Mouse (Mus musculus): ENCODE data around the gene Synpo2l. TPM values are rescaled to one million over a fixed set of nuclear protein-coding genes. Genes with fewer than 3 reads are reported as not detected.

The Synpo2l gene
- polyA plus RNA-seq (2014; fragmentation: Illumina TruSeq; extraction: RNeasy Lipid Tissue Mini Kit (QIAGEN cat#74804); ENCODE audit: low read depth, low replicate concordance): not detected

DNA sequence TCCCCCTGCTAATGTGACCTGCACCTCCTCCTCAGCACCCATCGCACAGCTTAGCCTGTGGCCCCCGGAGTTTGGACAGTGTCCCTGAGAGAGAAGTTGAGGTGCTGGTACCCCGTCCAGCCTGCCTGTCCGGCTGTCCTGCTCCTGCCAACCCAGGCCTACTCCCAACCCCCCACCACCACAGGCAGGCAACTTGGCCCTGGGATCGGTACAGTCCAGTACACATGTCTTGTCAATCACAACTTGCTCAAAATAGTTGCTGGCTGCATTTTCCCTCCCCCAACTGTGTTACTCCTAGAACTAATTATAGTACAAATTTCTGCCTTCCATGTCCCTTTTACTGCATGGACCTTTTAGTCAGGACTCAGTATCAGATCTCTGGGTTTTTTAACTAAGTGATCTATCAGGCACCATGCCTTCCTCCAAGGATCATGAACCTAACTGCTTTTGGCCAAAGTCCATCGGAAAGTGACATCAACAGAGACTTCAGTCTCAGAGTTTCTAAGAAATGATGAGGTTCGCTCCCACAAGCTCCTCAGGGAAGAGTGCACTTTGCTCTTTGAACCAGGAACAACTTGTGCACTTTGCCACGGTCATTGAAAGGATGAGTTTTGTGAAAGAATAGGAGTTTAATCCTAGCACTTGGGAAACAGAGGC, at the start of gene Synpo2l:
Gene Synpo2l, minus strand, starts transcription at position 201 of the 657 bp plus-strand sequence.

GRCm38 (mm10) chr14:20707201-20708190, 39.3 kb upstream of the Synpo2l start, which contains the start of gene Zswim8:
Gene Zswim8 (plus strand): TSS chr14:20707552.

DNA sequence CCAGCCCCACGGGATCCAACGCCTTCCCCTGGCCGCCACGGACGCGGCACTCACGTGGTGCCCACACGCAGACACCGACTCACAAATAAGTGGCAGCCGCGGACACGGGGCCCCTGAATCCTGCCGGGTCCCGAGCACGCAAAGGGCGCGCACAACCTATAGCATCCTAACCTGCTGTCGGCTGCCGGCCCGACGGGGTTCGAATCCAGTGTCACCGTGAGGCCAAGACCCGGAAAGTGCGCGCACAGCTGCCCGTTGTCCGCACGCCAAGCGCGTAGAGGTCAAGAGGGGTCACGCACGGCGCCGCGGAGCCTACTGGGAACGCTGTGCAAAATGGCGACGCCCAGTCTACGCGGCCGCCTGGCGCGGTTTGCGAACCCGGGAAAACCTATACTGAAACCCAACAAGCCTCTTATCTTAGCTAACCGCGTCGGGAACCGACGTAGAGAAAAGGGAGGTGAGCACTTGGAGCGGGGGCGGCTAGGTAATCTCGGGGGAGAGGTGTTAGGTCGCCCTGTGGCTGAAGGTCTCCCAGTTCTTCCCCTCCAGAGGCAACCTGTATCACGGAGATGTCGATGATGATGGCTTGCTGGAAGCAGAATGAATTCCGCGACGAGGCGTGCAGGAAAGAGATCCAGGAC, 34.7 kb upstream of the Synpo2l start, which contains the start of gene Chchd1:
Gene Chchd1, plus strand, starts transcription at position 266 of the 641 bp plus-strand sequence.

GRCm38 (mm10) chr14:20694884-20695760, 27.0 kb upstream of the Synpo2l start, which contains the start of gene Fut11:
Gene Fut11 (plus strand): TSS chr14:20694968.

DNA sequence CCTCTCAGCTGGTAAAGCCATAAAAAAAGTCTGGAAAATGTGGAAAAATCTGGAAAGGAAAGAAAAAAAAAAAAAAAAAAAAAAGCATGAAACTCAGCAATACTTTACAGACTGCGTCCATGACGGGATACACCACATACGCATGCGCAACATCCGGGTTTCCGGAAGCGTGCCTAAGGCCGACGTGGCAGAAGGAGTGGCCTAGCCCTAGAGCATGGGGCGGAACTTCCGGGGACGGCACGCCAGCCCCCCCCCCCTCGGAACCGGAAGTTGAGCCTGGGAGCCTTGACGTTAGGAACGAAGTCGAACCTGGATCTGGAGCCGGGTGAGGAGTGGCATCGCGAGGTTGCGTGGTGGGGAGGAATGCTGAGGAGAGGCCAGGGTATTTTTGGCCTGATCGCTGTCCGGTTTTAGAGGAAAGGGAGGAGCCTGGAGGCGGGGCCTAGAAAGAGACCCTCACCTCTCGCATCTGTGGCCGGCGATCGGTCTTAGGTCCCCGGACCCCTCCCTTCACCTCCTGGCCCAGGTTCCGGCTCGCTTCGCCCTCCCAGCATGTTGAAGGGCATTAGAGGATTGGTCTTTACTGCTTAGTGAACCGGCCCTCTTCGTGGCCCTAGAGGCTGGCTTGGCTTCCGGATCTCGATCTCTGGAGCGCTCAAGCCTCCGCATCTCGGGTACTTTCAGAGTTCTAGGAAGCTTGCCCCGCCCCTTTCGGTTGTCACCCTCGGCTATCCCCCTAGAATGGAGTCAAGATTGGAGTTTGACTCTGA, 6.1 kb upstream of the Synpo2l start, which contains the start of gene Sec24c:
Gene Sec24c, plus strand, starts transcription at position 245 of the 770 bp plus-strand sequence.

DNA sequence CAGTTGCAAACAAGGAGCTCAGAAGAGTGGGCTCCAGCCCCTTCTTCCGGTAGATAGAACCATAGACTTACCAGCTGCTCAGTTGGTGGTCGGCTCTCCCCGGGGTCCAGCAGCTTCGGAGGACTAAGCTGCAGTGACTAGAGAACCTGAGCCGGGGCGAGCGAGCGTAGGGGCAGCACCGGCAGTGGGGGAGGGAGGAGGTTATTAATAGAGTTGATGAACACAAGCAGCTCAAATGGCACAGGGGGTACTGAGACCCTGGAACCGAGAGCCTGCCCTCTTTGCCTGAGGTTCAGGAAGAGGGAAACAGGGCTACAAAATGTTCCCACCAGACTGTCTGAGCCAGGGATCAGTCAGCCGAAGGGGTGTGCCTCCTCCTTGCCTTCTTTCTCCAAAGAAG, 11.8 kb downstream of the Synpo2l start, which contains the start of gene Myoz1:
Gene Myoz1, minus strand, starts transcription at position 180 of the 400 bp plus-strand sequence.

DNA sequence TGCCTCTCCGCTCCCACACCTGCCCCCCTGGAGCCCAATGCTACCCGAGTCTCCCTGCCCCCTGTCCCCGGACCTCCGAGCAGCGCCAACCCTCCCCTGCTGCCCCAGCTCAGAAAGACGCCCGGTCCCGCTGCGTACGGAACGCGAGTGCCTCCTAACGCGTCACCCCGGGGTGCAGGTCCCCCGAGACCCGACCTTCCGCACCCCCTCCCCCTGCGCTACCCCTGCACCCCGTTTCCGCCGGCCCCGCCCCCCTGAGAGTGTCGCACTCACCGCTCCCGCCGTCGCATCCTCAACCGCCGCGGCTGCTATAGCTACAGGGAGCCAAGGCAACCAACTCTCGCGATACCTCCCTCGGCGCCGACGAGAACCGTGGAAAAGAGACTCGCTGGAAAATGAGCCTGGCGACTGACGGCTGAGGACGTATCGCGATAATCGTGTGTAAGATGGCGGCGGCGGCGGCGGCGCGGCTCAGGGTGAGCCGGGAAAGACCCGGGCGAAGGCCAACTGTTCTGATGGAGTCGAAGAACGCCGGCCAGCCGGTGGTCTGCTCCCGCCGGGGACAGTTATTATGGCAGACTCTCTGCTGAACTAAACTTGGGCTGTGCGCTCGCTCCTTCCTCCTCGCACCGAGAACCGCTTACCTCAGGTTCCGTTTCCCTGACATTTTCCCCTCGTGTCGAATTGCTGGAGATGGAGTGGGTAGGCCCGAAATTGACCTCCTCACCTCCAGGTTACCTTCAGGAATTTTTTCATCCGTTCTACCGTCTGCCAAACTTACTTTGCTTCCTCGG, 27.3 kb downstream of the Synpo2l start, which contains the start of gene Usp54:
Gene Usp54, minus strand, starts transcription at position 420 of the 794 bp plus-strand sequence.

Other genes with a start within 250 kb of the Synpo2l start
- gene Cfap70, start 216.1 kb downstream of the Synpo2l start, polyA plus RNA-seq (2014; fragmentation: Illumina TruSeq; extraction: RNeasy Lipid Tissue Mini Kit (QIAGEN cat#74804); ENCODE audit: low read depth, low replicate concordance): not detected
- 223 TPM for gene Anxa7, start 188.2 kb downstream of the Synpo2l start, polyA plus RNA-seq (2014; fragmentation: Illumina TruSeq; extraction: RNeasy Lipid Tissue Mini Kit (QIAGEN cat#74804); ENCODE audit: low read depth, low replicate concordance)
- 1.9 TPM for gene Mss51, start 171.5 kb downstream of the Synpo2l start, polyA plus RNA-seq (2014; fragmentation: Illumina TruSeq; extraction: RNeasy Lipid Tissue Mini Kit (QIAGEN cat#74804); ENCODE audit: low read depth, low replicate concordance)
- 215 TPM for gene Ppp3cb, start 121.8 kb downstream of the Synpo2l start, polyA plus RNA-seq (2014; fragmentation: Illumina TruSeq; extraction: RNeasy Lipid Tissue Mini Kit (QIAGEN cat#74804); ENCODE audit: low read depth, low replicate concordance)
- 5.5 TPM for gene Usp54, start 27.3 kb downstream of the Synpo2l start, polyA plus RNA-seq (2014; fragmentation: Illumina TruSeq; extraction: RNeasy Lipid Tissue Mini Kit (QIAGEN cat#74804); ENCODE audit: low read depth, low replicate concordance)
- gene Myoz1, start 11.8 kb downstream of the Synpo2l start, polyA plus RNA-seq (2014; fragmentation: Illumina TruSeq; extraction: RNeasy Lipid Tissue Mini Kit (QIAGEN cat#74804); ENCODE audit: low read depth, low replicate concordance): not detected
- gene Sec24c, start 6.0 kb upstream of the Synpo2l start, polyA plus RNA-seq (2014; fragmentation: Illumina TruSeq; extraction: RNeasy Lipid Tissue Mini Kit (QIAGEN cat#74804); ENCODE audit: low read depth, low replicate concordance): 50.2 TPM
- gene Fut11, start 26.6 kb upstream of the Synpo2l start, polyA plus RNA-seq (2014; fragmentation: Illumina TruSeq; extraction: RNeasy Lipid Tissue Mini Kit (QIAGEN cat#74804); ENCODE audit: low read depth, low replicate concordance): 20.6 TPM
- gene Chchd1, start 34.7 kb upstream of the Synpo2l start, polyA plus RNA-seq (2014; fragmentation: Illumina TruSeq; extraction: RNeasy Lipid Tissue Mini Kit (QIAGEN cat#74804); ENCODE audit: low read depth, low replicate concordance): 105 TPM
- gene Zswim8, start 39.2 kb upstream of the Synpo2l start, polyA plus RNA-seq (2014; fragmentation: Illumina TruSeq; extraction: RNeasy Lipid Tissue Mini Kit (QIAGEN cat#74804); ENCODE audit: low read depth, low replicate concordance): 6.8 TPM
- 5.1 TPM for gene Ndst2, start 66.2 kb upstream of the Synpo2l start, polyA plus RNA-seq (2014; fragmentation: Illumina TruSeq; extraction: RNeasy Lipid Tissue Mini Kit (QIAGEN cat#74804); ENCODE audit: low read depth, low replicate concordance)
- 20.8 TPM for gene Camk2g, start 125.7 kb upstream of the Synpo2l start, polyA plus RNA-seq (2014; fragmentation: Illumina TruSeq; extraction: RNeasy Lipid Tissue Mini Kit (QIAGEN cat#74804); ENCODE audit: low read depth, low replicate concordance)
- 13.8 TPM for gene Plau, start 168.3 kb upstream of the Synpo2l start, polyA plus RNA-seq (2014; fragmentation: Illumina TruSeq; extraction: RNeasy Lipid Tissue Mini Kit (QIAGEN cat#74804); ENCODE audit: low read depth, low replicate concordance)

Measured in sigmoid colon, adult 10 weeks (tissue).